Comparison of ENCODE assay signal across 10 mouse cellular contexts in genomic region chr4:137867225-137867624, GRCm38 (mm10). TPM values are rescaled to one million over a fixed set of nuclear protein-coding genes. Genes with fewer than 3 reads are reported as not detected.
DNase-seq lines count a peak whose midpoint lies in the region; ATAC-seq and TF ChIP-seq lines count a peak whose summit lies in the region.
"Had no signal": no experiment of that assay in that cellular context is flagged by ENCODE, and none has a peak within 500 bp of the region (broad histone marks: within the 10 kb centered on the region; RNA-seq: fewer than 3 reads in every experiment).

No protein-coding gene starts in this region.

- no peaks in the 10 kb centered on the region for H3K9me3 ChIP-seq in forebrain, embryonic 10.5 days
- H3K9me3 ChIP-seq in forebrain, postnatal 0 days (ENCODE audit: low read length) = no peaks in the 10 kb centered on the region
- H3K9me3 ChIP-seq in liver, postnatal 0 days (ENCODE audit: low read length) = no peaks in the 10 kb centered on the region

- no peak overlapping the region for H3K4me2 ChIP-seq in forebrain, postnatal 0 days (ENCODE audit: low read depth)
- peak overlapping the region; percentile 46 for H3K4me2 ChIP-seq in liver, postnatal 0 days (ENCODE audit: low read depth, low read length)

- 83% methylated on average over 4 of the region's 4 CpGs for WGBS in forebrain, embryonic 10.5 days
- WGBS in forebrain, postnatal 0 days = 61% methylated on average over 4 of the region's 4 CpGs
- WGBS in liver, postnatal 0 days (ENCODE audit: insufficient replicate concordance) = 44% methylated on average over 4 of the region's 4 CpGs

- H3K36me3 ChIP-seq in forebrain, embryonic 10.5 days (replicated peaks) = no peaks in the 10 kb centered on the region
- no peaks in the 10 kb centered on the region for H3K36me3 ChIP-seq in forebrain, postnatal 0 days (ENCODE audit: insufficient read depth)
- H3K36me3 ChIP-seq in liver, postnatal 0 days (replicated peaks; ENCODE audit: insufficient read depth, low read length) = no peaks in the 10 kb centered on the region

- no peak; the same call in 1 of the 2 replicates for TF ChIP-seq EP300 in liver, postnatal 0 days (IDR thresholded peaks at IDR 0.05; ENCODE audit: low read depth)

- no peak overlapping the region for H3K9ac ChIP-seq in forebrain, postnatal 0 days
- no peak overlapping the region for H3K9ac ChIP-seq in liver, postnatal 0 days (replicated peaks)

- H3K4me3 ChIP-seq in forebrain, embryonic 10.5 days = no peak overlapping the region
- no peak overlapping the region for H3K4me3 ChIP-seq in forebrain, postnatal 0 days (ENCODE audit: low read depth, low read length)
- no peak overlapping the region for H3K4me3 ChIP-seq in liver, postnatal 0 days (ENCODE audit: low read depth, low read length)

- TF ChIP-seq CTCF in forebrain, postnatal 0 days (IDR thresholded peaks at IDR 0.05; ENCODE audit: low read depth) = no peak
- TF ChIP-seq CTCF in liver, postnatal 0 days (IDR thresholded peaks at IDR 0.05; ENCODE audit: low read depth) = no peak

- peaks cover 12% of the 10 kb centered on the region for H3K27me3 ChIP-seq in forebrain, embryonic 10.5 days (ENCODE audit: poor library complexity, severe bottlenecking)
- H3K27me3 ChIP-seq in forebrain, postnatal 0 days (ENCODE audit: insufficient read depth, low read length) = no peaks in the 10 kb centered on the region
- H3K27me3 ChIP-seq in liver, postnatal 0 days (ENCODE audit: insufficient read depth, low read length) = no peaks in the 10 kb centered on the region

- peaks cover 77% of the 10 kb centered on the region for H3K4me1 ChIP-seq in forebrain, embryonic 10.5 days
- H3K4me1 ChIP-seq in forebrain, postnatal 0 days (ENCODE audit: insufficient read depth) = peaks cover 32% of the 10 kb centered on the region; the same call in 1 of the 2 replicates
- peaks cover 56% of the 10 kb centered on the region for H3K4me1 ChIP-seq in liver, postnatal 0 days (ENCODE audit: insufficient read depth)

- ATAC-seq in forebrain, postnatal 0 days = no peak
- ATAC-seq in liver, postnatal 0 days = peak; percentile 70
- ATAC-seq in inflammation-experienced regulatory T-cells, adult 6 months = no peak
- ATAC-seq: forebrain, embryonic 16.5 days had no signal

- DNase-seq in forebrain, embryonic 10.5 days (ENCODE audit: extremely low spot score, low spot score) = no peak
- no peak for DNase-seq in forebrain, postnatal 0 days
- DNase-seq in urinary bladder, adult 18-20 months (ENCODE audit: low spot score in 2 of 2) = peak; percentile 45 to 56
- no peak for DNase-seq in urinary bladder, postnatal 25 days (ENCODE audit: low spot score)
- DNase-seq in liver, postnatal 0 days = peak; percentile 50
- peak; percentile 57 for DNase-seq in yolk sac, embryonic 10.5 days (ENCODE audit: low spot score)
- no peak for DNase-seq in natural killer cell, adult 2 months (ENCODE audit: low spot score in 2 of 2)
- DNase-seq: spleen, adult 18-20 months had no signal

- H3K27ac ChIP-seq in forebrain, embryonic 10.5 days = peak overlapping the region; percentile 35; the same call in 1 of the 2 replicates
- no peak overlapping the region for H3K27ac ChIP-seq in forebrain, postnatal 0 days (ENCODE audit: low read depth, low read length)
- H3K27ac ChIP-seq in liver, postnatal 0 days (ENCODE audit: low read depth) = peak overlapping the region; percentile 72; the same call in 1 of the 2 replicates

RNA-seq across cellular contexts. Expression of gene Ece1, which starts 5.2 kb away (rescaled TPM):
- polyA plus RNA-seq in forebrain, embryonic 10.5 days (2016; fragmentation: Nextera tagmentation; extraction: Ambion mirVana) = 27.5 and 28.6 TPM in 2 replicates
- total RNA-seq in forebrain, postnatal 0 days (2014; rRNA removed) = 24.1 and 32.1 TPM in 2 replicates
- polyA plus RNA-seq in forebrain, postnatal 0 days (2015; fragmentation: Nextera tagmentation; extraction: Ambion mirVana) = 14.4 and 16.2 TPM in 2 replicates
- polyA plus RNA-seq in liver, postnatal 0 days (2015; fragmentation: Nextera tagmentation; extraction: Ambion mirVana) = 32.9 and 35.7 TPM in 2 replicates
- 10 to 100 TPM; 18.2 to 32.0 (median 23.3) TPM for polyA plus RNA-seq in inflammation-experienced regulatory T-cells, adult 6 months (2017; shearing (Covaris generic))

Comparison
In these comparisons a context has a peak if more than half of its experiments do, and no peak if none do; other contexts are left out.
1. DNase-seq: peak in urinary bladder, adult 18-20 months (2 of 2), liver, postnatal 0 days (single experiment) and yolk sac, embryonic 10.5 days (single experiment); none in forebrain, embryonic 10.5 days (single experiment), forebrain, postnatal 0 days (single experiment), urinary bladder, postnatal 25 days (single experiment) and natural killer cell, adult 2 months (0 of 2).